Mouse (Mus musculus) right cerebral cortex, postnatal 36 days (tissue): ENCODE results near the gene Map3k5.

Experiments used
- DNase-seq, 2 experiments: peaks; one replicate each; pipeline ENCODE4 v3.0.0; 2022; ENCODE audit warnings: low spot score in 2 of 2, mixed read lengths in 1 of 2

The Map3k5 gene

DNA sequence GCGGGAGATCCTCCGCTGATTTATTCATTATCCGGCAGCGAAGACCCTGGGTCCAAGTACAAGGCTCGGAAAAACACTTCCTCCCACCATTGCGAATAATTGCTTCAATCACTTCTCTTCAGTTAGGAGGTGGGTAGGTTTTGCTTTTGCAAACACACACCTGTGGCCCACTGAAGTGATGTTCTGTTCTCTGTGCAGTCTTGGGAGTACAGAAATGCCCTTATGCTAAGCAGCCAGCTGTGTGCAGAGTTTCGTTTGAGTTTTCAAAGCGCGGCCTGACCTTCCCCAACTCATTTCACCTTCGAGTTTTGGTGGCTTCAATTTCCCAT is 987 bp downstream of the Map3k5 start:
- no peak for DNase-seq

DNA sequence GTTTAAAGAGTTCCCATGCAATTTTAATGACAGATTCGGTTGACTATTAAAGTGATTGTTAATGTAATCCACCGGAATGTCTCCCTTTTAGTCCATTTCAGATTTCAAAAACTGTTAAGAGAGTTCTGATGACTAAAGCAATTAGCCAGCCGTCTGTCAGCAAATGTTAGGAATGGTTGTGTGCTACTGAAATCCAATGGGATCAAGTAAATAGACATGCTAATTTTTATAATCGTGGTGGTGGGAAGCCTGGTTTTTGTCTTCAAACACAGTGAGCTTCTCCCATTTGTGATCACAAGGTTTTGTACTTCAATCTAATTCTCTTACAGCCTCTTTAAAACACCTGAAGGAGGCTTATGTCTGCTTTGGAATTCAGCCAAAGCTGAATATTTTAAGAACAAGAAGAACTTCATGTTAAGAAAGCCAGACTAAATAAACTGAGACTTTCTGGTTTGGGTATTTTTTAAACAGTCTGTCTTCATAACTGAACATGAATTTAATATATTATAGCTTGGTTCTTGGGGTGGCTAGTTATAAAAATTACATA is 1.6 kb downstream of the Map3k5 start:
- no peak for DNase-seq

DNA sequence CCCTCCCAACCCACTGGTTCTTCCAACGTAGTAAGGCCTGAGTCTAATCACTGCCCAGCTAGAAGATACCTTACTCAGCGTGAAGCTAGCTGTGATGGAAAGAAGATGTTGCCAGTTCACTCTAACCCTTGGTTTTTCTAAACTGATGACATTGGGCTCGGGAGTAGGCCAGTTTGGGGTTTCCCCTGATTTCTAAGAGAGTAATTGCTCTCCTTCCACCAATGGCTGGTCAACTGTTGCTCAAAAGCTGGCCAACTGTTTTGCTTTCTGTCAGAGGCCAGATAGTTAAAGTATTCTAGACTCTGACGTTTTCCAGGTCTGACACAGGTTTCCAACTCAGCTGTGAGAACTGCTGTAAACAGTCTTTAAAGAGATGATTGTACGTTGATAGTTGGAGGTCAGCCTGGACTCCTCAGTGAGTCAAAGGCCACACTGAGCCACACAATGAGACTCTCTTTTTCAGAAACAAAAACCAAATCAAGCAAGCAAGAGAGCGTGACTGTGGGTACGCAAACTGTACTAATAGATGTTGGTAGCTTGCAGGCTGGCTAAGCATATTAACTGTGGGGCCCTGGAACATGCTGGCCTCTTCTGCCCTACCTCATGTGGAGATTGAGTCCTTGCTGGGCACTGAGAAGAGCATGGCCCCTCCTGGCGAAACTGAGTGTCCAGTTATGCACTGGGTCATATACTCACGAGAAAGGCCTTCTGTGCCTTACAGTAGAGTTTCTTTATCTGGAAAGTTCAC is 2.9 kb downstream of the Map3k5 start:
- DNase-seq, result no peak

DNA sequence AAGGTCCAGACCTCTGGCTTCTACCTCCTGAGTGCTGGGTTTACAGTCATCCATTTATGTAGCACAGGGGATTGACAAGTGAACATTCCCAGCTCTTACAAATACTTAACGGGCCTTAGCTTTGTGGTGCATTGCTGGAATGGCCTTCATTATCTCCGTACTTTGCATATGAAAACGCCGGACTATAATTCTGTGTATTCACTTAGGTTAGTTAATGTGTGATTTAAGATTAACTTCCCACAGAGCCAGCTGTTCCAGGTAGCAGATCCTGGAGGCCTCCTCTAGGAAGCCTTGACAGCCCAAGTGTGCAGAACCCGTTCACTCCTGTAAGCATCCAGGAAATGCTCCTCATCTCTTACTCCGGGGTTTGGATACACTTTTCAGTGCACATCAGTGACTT is 4.5 kb downstream of the Map3k5 start:
- no peak for DNase-seq

DNA sequence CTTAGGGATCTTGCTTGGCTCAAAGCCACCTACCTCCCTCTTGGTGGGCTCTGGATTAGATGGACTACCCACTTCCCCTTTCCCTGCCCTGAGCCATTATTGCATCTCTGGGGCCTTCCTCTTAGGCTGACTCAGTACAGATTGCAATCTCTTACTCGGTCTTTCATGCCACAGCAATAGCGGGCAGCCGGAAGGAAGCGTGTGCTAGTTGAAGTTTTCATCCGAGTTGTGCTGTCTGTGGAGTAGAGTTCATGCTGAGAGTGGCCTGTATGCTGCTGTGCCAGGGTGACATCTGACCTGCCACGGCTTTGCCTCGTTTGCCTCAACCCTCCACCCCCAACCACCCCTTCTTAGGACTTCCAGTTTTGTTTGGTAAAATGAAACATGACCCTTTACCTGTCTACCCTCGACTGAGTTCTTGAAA is 5.0 kb downstream of the Map3k5 start:
- no peak for DNase-seq

DNA sequence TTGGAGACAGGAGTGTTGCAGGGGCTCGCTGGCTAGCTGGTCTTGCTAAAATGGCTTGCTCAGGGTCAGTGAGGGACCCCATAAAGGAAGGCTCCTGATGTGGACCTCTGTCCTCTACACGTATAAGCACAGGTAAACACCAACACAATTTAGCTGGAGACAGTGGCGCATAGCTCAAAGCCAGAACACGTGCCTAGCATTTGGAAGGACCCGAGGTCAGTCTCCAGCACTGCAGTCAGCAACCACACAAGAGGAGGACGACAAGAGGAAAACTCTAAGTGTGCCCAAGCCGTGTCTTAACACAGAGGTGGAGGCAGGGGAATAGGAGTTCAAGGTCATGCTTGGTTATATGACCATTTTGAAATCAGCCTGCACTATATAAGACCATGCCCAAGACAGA is 5.9 kb downstream of the Map3k5 start:
- no peak for DNase-seq

DNA sequence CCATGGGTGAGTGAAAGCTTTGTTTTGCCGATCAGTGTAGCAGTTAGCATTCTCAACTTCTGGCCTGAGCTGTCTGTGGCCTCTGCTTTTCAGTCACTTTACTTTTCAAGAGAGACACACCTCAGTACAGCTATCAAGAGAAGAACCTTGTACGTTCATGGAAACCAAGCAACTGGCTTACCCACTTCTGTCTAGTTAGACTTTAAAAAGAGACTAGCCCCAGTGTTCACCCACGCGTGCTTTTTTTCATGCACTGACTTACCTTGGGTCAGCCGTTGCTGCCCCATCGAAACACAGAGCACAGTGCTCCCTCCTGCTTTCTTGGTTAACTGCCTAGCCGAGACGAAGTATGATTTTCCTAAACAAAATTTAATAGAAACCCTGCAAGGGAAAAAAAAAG is 6.4 kb downstream of the Map3k5 start:
- no peak for DNase-seq

DNA sequence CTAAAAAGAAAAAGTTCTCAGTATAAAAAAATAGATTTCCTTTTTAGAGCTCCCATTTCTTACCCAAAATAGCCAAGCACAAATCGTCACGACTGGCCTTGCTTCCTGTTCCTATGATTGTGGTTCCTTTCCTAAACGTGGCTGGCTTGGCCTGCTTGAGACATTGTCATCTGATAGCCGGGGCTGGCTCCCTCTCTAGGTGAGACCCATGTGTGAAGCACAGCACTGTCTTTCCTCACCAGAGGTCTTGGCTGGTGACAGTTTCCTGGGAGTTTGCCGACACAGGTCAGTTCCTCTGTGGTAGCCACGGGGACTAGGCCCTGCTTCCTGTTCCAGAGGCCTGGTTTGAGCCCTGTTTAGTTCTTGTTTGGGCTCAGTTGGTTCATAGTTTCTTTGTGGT is 6.8 kb downstream of the Map3k5 start:
- peak; percentile 29 to 73 for DNase-seq

DNA sequence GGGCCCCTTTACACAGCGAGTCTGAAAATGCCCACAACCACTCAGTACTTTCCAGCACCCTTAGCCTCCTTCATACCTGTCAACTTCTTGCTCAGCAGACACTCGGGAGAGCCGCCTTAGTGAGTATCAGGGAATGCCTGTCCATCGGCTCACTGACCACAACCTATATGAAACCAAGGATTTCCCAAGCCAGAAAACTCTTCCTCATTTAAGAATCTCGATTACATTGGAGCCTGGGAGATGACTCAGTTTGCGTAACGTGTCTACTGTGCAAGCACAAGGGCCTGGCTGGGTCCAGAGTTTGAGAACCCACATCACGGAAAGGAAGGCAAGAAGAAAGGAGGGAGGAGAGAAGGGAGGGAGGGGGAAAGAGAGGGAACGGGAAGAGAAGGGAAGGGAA is 7.6 kb downstream of the Map3k5 start:
- no peak for DNase-seq

DNA sequence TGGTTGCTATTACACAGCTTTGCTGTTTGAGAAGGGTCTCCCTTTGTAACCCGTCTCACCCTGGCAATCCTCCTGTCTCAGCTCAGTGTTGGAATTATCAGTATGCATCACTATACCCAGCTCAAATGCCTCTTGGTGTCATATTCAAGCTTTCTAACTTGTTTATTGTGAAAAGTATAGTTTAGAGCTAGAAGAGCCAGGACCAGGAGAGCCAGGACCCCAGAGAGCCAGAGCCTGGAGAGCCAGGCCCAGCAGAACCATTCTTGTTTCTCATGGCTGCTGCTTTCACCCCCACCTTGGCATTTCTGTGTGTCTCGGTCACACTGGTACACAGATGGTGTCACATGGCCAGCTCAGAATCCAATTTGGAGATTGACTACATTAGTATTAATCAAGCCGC is 8.3 kb downstream of the Map3k5 start:
- no peak for DNase-seq

DNA sequence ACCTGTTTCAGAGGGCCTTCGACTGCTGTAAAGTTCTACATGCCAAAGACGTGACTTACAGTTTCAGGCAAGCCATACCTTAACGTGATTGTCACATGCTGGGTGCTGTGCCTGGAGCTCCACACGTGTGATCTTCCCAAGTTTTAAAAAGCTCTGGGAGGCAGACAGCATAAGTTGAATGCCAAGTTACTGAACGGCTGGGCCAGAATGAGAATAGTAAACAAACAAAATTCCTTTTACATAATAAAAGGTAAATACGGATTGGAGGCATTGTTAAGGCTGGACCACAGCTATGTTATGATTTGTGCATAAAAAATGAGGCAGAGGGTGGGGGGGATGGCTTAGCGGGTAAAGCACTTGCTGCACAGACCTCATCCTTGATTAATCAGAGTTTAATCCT is 11.4 kb downstream of the Map3k5 start:
- DNase-seq, result no peak

DNA sequence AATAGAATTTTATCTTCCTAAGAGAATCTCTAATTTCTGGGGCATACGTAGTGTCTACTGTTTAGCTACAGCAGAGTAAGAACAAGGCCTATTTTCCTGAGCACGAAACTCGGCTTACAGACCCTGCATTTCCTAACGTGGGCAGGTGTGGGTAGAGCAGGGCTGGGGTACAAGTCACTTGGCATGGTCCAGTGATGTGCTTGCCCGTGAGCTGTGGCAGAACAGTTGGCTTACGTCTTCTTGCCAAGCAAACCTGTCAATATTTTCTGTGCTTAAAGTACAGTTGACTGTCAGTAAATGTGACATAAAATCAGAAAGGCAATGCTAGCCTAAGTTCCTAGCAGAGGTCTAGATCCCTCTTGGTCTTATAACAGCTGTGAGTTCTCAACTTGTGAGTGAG is 12.4 kb downstream of the Map3k5 start:
- no peak for DNase-seq

DNA sequence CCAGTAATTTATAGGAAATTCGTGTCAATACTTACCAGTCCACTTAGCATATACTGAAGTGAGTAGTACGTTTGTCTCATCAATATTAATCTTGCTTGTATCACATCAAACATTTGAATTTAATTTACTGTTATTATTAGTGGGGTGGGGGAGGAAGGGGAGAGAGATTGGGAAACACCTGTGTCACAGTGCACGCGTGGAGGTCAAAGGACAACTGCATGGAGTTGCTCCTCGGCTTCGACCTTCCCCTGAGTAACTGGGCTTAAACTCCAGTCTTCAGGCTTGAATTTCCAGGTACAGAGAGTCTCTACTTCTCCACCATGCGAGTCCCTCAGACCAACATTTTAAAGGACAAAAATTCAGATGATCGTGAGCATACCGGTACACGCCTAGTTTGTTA is 13.2 kb downstream of the Map3k5 start:
- no peak for DNase-seq

DNA sequence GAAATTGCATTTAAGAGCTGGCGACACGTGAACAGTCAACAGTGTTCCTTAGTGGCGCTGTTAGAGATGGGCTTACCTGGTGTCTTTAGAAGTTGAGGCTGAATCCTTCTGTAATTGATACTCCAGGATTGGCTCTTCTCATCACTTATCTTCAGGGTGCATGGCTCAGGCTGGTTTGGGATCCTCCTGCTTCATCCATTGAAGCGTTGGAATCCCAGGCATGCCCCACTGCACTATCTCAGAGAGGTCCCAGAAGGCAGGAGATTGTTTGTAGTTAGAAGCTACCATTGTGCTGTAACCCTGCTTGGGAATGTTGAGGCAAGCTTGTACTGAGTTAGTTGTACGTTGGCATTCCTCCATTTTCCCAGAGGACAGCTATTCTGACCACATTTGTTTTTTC is 13.6 kb downstream of the Map3k5 start:
- DNase-seq, result no peak

DNA sequence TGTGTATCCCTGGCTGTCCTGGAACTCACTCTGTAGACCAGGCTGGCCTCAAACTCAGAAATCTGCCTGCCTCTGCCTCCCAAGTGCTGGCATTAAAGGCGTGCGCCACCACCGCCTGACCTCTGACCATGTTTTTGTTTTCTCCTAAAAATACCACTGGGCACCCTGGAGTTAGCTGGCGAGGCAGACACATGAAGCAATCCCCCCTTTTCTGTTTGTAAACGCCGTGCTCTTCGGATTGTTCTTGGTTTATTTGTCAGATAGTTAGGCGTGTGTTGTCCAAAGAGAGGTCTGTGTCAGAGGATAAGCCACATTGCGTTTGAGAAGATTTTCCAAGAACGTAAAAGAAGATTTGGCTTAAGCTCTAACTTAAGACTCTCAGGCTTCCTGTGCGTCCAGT is 14.1 kb downstream of the Map3k5 start:
- no peak for DNase-seq

DNA sequence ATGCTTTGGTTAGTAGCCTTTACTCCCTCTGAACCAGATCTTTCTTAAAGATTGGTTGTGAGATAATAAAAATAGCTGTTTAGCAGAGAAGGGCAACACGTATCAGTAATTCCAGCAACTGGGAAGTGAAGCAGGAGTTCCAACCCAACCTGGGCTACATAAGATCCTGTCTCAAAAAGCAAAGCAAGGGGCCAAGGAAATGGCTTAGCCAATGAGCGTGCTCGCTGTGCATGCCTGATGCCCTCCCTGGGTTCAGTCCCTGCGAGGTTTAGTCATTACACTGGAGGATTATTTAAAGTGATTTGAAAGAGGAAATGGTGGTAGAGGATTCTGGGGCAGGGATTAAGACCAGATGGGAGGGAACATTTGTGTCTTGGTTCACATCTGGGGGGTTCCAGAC is 14.8 kb downstream of the Map3k5 start:
- no peak for DNase-seq

DNA sequence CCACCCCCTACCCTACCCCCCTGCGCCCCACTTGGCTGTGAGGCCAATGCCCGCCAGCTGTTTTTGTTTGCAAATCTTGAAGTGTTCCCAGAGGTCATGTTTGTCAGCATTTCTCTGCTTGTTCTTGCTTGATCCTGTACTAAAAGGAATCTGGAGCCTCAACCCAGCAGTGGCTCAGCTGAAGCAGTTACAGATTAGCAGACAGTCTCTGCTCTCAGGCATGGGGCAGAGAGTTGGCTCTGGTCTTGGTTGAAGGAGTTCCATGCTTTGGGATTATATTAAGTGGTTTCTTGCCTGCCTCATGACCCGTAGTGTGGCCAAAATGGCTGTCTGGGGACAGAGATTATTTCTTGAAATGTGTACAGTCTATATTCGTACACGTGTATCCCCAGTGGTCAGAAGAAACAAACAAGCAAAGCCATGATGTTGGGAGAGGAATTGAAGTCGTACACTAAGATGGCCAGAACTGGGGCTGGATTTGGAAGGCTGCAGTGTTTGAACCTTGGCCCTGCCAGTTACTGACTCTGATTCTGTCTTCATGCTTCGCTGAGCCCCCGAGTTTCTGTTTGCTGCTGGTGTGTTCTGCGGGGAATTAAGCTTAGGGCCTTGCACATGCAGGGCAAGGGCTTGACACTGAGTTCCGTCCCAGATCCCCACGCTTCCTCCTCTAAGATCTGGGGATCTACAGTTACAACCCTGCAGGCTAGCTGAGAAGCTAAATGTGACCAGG is 18.9 kb downstream of the Map3k5 start:
- DNase-seq, result no peak

DNA sequence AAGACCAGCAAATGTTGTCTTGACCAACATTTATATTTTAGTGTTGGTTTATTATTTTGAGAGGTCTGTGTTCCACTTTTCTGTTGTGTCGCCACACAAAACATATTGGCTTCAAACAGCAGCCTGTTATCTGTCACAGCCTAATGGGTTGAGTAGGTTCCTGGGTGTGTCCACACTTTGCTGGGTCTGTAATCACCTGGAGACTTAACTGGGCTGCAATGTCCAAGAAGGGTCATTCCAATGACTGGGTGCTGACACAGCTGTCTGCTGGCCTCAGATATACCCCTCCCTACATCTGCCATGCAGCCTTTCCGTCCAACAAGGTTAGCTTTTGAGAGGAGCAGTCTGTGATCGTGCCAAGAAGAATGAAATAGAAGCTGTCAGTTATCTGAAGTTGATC is 20.3 kb downstream of the Map3k5 start:
- DNase-seq, result no peak

DNA sequence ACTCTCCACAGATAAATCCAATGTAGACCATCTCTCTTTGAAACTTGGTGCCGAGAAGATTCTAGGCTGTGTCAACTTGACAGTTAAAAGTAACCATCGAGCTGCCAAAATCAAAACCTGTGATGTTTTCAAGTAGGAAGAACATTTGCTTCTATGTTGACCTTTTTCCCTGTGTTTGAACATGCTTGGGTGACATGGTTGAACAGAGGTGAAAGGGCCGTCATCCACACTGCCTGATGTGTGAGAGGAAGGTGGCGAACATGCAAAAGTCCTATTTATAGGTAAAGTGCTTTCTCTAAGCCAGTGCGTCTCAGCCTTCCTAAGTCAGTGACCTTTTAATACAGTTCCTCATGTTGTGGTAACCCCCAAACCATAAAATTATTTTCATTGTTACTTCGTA is 21.5 kb downstream of the Map3k5 start:
- DNase-seq, result no peak

DNA sequence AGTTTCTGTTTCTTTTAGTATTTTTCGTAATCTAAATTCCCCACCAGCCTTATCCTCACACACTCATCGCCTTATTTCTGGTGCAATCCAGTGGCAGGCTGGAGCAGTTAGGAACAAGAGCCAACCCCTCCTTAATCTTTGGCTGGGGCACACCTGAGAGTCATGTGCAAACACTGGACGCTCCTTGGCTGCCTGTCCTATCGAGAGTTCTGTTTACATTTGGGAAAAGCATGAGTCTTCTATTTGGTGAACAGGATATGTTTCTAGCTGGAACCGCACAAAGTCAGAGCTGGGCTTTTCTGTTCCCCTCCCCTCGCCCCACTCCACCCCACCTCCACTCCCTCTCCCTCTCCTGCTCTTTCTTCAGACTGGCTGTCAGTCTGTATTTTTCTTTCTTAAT is 22.5 kb downstream of the Map3k5 start:
- no peak for DNase-seq

DNA sequence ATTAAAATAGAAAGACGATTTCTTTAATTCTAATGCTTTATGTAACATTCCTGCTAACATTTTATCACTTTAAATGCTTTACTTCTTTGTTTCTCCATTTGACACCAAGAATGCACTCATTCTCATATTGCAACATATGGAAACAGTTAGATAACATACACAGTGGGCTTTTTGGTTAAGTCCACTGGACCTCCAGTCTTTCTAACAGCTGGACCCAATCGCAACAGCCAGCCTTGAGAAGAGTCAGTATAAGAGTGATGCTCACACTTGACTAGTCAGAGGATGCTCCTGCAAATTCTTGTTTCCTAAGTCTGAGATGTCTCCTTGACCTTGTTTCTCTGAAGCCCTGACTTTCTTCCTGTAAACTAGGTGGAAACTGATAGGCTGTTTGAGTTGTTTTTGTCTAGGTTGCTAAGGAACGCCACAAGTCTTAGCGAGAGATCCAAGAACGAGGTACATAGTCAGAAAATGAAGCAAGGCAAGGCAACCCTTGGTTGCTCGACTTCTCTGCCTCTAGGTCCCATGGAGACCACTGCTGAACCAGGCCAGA is 26.6 kb downstream of the Map3k5 start:
- no peak for DNase-seq

DNA sequence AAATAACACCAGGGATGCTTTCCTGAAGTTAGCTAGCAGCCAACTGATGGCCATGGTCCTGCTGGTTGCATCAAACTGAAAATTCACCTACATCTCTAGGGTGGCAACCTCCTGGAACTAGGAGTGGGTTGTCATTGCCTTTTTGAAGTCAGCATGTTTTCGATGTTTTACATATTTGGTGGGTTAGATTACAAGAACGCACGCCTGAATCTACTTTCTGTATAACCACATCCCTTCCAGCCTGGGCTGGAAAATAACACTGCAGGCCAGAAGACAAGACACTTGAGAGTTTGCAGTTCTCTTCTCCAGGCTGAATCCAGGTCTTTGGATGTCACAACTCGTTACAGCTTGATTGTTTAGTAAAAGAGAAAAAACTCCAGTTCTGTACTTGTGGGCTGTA is 28.5 kb downstream of the Map3k5 start:
- no peak for DNase-seq

DNA sequence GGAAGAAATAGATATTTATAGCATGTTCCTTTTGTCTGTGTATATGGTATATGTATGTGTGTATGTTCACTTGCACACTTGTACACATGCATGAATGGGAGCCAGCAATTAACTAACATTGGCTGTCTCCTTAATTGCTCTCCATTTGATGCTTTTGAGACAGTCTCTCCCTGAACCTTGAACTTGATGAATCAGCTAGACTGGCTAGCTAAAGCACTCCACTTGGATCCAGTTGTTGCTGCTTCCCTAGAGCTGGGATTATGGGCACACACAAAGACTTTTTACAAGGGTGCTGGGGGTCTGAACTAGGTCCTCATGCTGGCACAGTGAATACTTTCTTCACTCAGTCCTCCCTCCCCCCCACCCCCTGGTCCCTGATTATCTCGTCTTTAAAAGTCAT is 28.9 kb downstream of the Map3k5 start:
- DNase-seq, result no peak
